Mouse (Mus musculus) hindbrain, embryonic 12.5 days (tissue): ENCODE results near the gene Zfp2. TPM values are rescaled to one million over a fixed set of nuclear protein-coding genes. Genes with fewer than 3 reads are reported as not detected.

Experiments used
- ATAC-seq: fragments of 200-750 bp; cut with Nextera tagmentation; 2 replicates; pipeline ENCODE4 v1.8.0; 2017; ENCODE audit warnings: moderate TSS enrichment; ENCODE audit not compliant: low FRiP score
- H3K27ac ChIP-seq: fragments of 300-500 bp; sonication (generic); 2 replicates; pipeline ENCODE4 v1.5.1; 2016; ENCODE audit warnings: mild to moderate bottlenecking
- H3K27me3 ChIP-seq: fragments of 300-500 bp; sonication (generic); 2 replicates; pipeline ENCODE4 v1.6.1; 2016; ENCODE audit warnings: mild to moderate bottlenecking
- H3K36me3 ChIP-seq: fragments of 300-500 bp; sonication (generic); 2 replicates; pipeline ENCODE4 v1.6.1; 2016; ENCODE audit warnings: mild to moderate bottlenecking
- H3K4me1 ChIP-seq: fragments of 300-500 bp; sonication (generic); 2 replicates; pipeline ENCODE4 v1.6.1; 2016
- H3K4me2 ChIP-seq: fragments of 300-500 bp; sonication (generic); replicated peaks from 2 replicates; pipeline ENCODE4 v1.6.1; 2016; ENCODE audit warnings: mild to moderate bottlenecking
- H3K4me3 ChIP-seq: fragments of 300-500 bp; sonication (generic); 2 replicates; pipeline ENCODE4 v1.5.1; 2016; ENCODE audit warnings: mild to moderate bottlenecking
- H3K9ac ChIP-seq: fragments of 300-500 bp; sonication (generic); 2 replicates; pipeline ENCODE4 v1.6.1; 2016; ENCODE audit warnings: mild to moderate bottlenecking, moderate library complexity
- H3K9me3 ChIP-seq: fragments of 300-500 bp; sonication (generic); replicated peaks from 2 replicates; pipeline ENCODE4 v1.6.1; 2016; ENCODE audit warnings: mild to moderate bottlenecking
- WGBS: fragments of 180-500 bp; shearing (Covaris S2); methylation state at CpG from one replicate; pipeline ENCODE4 v1.1.7; 2016; 5-methylcytosine and 5-hydroxymethylcytosine counted together
- polyA plus RNA-seq: library from polyadenylated mRNA; unstranded; fragments of >200 nt; fragmentation: Nextera tagmentation; extraction: Ambion mirVana; gene quantifications from 2 replicates; pipeline ENCODE4 v1.2.1, GENCODE M21; 2016

The Zfp2 gene
- polyA plus RNA-seq, 1 experiment from 2014 or later = 35.0 TPM

- H3K27ac ChIP-seq = no peak overlapping the region
- H3K4me1 ChIP-seq = peaks cover 16% of the 10 kb centered on the region
- H3K27me3 ChIP-seq = peaks cover 67% of the 10 kb centered on the region
- no peaks in the 10 kb centered on the region for H3K36me3 ChIP-seq
- H3K4me3 ChIP-seq = no peak overlapping the region
- H3K4me2 ChIP-seq = no peak overlapping the region
- no peak for ATAC-seq
- peaks cover 7% of the 10 kb centered on the region; the same call in 1 of the 2 replicates for H3K9me3 ChIP-seq
- 11% methylated on average over 10 of the region's 10 CpGs for WGBS
- no peak overlapping the region for H3K9ac ChIP-seq
Measured at GRCm38 (mm10) chr11:50849310-50849709, 66.7 kb downstream of the Zfp2 start.

Other genes with a start within 250 kb of the Zfp2 start
- 51.8 and 59.3 TPM in 2 replicates for gene Zfp354c, start 88.4 kb downstream of the Zfp2 start, polyA plus RNA-seq
- 0.75 and 0.79 TPM in 2 replicates for gene Zfp879, start 74.6 kb downstream of the Zfp2 start, polyA plus RNA-seq
- not detected in 2 replicates for gene Grm6, start 65.5 kb downstream of the Zfp2 start, polyA plus RNA-seq
- gene Zfp454, start 28.5 kb downstream of the Zfp2 start, polyA plus RNA-seq = 14.1 and 15.5 TPM in 2 replicates
- 1.4 and 3.1 TPM in 2 replicates for gene Zfp354b, start 15.5 kb upstream of the Zfp2 start, polyA plus RNA-seq
- not detected in 2 replicates for gene 4933414I15Rik, start 27.6 kb upstream of the Zfp2 start, polyA plus RNA-seq
- not detected in 2 replicates for gene Prop1, start 37.6 kb upstream of the Zfp2 start, polyA plus RNA-seq
- gene Olfr1378, start 50.4 kb upstream of the Zfp2 start, polyA plus RNA-seq = not detected in 2 replicates
- not detected in 2 replicates for gene Olfr1377, start 65.8 kb upstream of the Zfp2 start, polyA plus RNA-seq
- gene Olfr51, start 87.4 kb upstream of the Zfp2 start, polyA plus RNA-seq = not detected in 2 replicates
- not detected in 2 replicates for gene Olfr54, start 98.1 kb upstream of the Zfp2 start, polyA plus RNA-seq
- gene Olfr1375, start 131.9 kb upstream of the Zfp2 start, polyA plus RNA-seq = not detected in 2 replicates
- gene Zfp354a, start 143.1 kb upstream of the Zfp2 start, polyA plus RNA-seq = 10.1 and 10.3 TPM in 2 replicates